Mouse (Mus musculus) T-helper 1 cell (primary cell): ENCODE measurements at regions not wholly inside any gene's neighbourhood (a gene's known extent, or its start where the extent isn't known, plus 50 kb on each side); places are given as distances from the start of the nearest gene placed in this dataset.

Experiments
- in situ Hi-C: fragments of 300-600 bp; cut with MboI, MseI; formaldehyde crosslinking; loops from one replicate; pipeline ENCODE4 v1.15.1; 2025; ENCODE audit warnings: high pct_unique_total_duplicates

DNA sequence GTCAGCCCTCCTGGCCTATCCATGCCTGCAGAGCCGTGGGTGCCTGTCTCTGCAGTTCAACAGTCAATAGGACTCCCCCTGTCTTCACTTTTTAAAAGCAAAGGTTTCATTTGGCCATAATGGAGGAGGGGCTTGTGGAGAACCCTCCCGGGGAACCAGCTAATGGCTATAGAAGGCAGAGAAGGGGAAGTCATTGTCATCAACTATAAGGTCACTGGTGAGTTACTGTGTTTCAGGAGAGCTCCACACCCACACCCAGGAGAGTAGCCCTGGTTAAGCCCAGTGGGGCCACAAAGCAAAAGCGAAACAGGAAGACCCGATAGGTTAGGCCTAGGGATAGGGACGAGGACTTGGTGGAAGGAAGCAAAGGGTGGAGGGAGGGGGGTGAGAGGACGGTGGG, 141.5 kb upstream of the Zfp703 start:
- in situ Hi-C loops: no loop called here

DNA sequence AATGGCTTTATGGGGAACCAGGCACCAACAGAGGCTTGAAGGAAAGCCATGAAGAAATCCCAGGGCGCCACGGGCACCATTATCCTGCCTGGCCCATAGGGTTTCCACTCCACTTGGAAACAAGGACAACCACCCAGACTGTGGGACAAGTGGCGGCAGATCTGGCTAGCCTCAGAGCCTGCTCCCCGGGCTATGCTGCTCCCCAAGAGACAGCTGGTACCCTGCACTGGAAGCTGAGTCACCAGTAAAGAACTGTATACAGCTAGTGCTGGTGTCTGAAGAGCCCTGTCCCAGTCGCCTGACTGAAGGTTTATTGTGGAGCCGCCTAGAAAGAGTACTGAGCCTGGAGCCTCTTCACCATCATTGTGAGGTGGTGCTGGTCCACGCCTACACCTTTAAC, 140.6 kb upstream of the Zfp703 start:
- in situ Hi-C loops: no loop called here

DNA sequence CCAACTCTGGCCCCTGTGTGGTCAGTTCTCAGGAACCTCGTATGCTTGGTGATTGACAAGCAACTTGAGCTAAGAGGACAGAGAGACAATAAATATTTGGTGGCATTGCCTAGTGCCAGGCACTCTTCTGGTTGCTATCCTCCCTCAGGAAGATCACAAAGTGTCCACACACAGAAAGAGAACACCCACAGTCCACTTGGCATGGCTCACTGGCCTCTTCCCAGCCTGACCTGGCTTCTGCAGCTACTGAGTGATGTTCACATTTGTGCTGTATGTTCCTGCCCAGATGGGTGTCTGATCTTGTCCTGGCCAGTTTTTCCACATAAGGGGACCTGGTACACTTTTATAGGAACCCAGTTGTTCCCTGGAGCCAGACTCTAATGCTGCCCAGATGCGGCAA, 136.8 kb upstream of the Zfp703 start:
- in situ Hi-C loops: no loop called here

DNA sequence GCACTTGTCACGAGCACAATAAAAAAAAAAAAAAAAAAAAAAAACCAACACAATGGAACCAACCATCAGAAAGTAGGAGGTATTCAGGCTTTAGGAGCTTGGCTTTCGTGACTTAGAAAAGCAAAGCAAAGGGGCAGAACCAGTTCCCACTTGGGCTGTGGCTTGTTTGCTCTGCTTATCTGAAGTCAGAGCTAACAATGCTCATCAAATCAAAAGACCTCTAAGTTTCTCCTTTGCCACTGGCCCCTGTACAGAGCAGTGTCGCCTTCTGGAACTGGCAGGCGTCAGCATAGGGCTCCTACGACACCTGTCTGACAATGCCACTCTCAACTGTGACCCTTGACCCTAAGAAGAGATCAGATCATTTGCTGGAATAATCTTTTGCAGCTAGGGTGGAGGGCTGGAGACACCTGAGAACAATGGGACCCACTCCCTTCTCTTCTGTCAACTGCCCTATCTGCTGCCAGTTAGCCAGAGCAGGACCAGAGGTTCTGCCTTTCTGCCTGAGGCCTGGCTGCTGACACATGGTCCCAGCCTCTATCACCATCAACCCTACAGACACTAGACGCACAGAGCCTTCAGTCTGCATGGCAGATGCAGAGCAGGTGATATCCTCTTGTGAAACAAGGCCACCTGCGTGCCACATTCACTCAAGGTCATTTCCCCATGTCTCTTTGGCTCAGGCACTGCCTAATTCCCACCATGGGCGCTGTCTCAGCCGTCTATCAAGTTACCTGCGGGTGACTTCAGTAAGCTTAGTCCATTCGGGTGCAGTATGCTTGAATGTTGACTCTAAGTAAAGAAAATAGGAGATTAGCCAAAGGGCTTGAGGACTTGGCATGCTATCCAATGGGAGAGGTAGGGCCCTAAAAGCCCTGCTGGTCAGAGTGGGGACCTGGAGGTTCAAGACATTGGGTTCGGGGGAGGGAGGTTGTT, 136.1 kb upstream of the Zfp703 start:
- in situ Hi-C loops: no loop called here

DNA sequence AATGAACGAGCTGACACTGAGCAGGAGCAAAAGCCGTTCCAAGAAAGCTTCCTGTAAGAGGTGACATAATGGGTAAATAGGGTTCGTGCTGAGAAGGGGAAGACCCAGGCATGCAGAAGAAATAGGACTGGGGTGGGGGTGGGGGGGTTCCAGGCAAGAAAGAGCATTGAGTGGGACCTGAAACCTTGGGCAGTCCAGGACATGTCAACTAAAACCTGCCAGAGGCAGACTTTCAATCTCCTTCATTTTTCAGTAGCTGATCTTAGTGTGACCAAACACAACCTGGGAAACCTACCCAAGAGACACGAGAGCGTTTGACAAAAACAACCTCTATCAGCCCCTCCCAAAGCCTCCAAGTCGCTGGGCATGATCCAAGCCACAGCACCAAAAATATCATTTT, 133.4 kb upstream of the Zfp703 start:
- in situ Hi-C loops: no loop called here

DNA sequence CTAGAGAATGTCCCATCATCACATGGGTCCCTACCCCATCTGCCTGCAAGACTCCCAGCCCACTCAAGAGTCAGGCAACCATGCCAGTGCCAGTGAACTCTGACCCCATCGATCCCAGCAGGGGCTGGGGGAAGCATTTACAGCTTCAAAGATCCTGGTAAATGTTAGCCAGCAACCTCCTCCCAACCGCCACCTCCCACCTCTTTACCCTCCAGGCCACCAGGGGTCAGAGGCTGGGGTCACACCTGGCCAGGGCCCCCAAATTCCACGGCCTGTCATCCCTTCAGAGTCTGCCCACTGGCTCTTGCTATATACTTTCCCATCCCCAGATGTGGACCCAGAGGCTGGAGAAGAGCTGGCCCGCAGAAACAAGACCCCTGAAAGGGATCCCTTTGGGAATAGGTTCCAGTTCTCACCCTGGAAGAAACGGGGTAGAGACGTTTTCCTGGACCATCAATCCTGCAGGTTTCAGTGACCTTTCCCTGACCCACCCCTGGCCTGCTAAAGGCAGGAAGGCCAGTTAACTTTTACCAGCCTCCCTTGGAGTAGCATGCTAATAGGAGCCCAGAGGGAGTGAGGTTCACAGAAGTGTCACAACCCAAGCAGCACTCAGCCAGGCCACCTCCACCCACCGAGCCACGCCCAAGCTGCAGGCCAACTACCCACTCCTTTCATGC, 132.9 kb upstream of the Zfp703 start:
- in situ Hi-C loops: no loop called here

DNA sequence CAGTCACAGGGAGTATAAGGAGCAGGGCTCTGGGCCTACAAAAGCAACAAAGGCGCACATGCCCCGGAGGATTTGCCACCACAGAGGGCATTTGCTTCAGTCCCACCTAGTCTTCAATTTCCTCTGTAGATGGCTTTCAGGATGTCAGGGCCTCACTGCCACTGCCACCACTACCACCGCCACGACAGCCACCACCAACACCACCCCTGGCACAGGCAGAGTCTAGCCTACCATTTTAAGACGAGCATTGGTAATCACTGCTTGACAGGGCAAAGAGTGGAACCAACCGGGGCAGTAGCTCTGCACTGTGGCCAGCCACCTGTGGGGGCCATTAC, 132.3 kb upstream of the Zfp703 start:
- in situ Hi-C loops: no loop called here

DNA sequence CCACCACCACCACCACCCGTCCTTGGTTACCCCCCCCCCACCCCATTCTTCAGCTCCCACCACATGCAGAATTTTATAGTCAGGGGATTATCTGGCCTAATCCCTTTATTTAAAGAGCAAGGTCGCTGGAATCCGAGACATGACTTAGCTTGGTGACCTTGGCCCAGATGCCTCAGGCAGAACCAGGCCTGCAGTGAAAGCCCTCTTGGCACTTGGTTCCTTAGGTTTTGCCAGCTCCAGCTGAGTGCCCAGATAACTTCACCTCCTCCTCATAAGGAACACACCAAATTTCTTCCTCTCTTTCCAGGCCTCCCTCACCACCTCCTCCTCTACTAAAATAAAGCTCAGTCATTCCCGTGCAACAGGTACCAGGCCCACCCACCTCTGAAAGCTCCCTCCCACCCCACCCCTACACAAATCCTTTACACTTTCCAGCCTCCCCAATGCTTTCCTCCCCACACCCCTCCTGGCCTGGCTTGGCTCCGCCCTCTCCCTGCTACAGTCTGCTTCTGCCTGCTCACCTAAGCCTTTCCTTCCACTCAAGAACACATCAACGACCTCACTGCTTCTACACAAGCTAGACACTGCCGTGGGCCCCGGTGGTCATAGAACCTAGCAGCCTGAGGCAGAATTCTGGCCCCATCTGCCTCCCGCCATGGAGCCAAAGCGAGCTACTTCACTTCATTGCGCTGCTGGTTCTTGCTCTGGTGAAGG, 131.5 kb upstream of the Zfp703 start:
- in situ Hi-C loops: no loop called here

DNA sequence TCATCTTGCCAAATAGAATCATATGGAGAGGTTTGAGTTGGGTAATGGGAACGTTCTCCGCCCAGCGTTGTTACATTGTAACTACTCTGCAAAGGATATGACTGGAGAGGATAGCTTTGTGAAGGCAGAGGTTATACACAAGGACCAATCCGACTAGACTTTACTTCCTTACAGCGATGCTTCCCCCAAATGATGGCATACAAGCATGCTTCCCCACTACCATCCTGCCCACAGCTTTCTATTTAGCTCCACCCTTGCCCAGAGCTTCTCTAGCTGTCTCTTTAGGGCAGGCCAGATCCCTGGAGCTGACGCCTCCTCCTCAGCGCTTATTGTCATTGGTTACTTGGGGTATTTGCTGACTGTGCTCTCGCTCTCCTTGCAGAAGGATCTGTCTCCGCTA, 130.1 kb upstream of the Zfp703 start:
- in situ Hi-C loops: no loop called here

DNA sequence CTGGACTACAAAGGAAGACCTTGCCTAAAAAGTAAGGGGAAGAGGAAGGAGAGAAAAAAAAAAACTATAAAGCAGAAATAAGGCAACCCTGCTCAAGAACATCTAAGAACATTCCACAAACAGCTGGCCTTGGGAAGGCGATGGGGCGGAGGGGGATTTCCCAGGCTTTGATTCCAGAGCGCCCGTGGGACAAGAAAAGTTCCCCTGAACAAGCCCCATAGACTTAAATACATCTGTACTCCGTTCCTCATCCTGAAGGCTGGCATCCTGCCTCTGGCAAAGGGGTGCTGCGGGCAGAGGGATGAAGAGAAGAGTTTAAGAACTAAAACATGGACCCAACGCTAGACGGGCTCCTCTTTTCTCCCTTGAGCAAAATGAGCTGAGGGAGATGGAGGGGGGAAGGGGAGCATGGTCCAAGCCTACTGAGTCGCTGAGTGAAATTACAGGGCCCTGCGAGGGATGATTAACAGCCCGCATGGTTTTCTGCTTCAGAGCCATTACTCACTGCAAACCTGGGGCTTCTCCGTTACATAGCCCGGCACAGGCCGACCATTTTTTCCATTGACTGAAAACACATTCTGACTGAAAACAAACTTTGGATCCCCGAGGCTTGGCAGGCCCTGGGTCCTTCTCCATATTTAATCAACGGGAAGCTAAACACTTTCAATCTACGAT, 128.9 kb upstream of the Zfp703 start:
- in situ Hi-C loops: no loop called here

DNA sequence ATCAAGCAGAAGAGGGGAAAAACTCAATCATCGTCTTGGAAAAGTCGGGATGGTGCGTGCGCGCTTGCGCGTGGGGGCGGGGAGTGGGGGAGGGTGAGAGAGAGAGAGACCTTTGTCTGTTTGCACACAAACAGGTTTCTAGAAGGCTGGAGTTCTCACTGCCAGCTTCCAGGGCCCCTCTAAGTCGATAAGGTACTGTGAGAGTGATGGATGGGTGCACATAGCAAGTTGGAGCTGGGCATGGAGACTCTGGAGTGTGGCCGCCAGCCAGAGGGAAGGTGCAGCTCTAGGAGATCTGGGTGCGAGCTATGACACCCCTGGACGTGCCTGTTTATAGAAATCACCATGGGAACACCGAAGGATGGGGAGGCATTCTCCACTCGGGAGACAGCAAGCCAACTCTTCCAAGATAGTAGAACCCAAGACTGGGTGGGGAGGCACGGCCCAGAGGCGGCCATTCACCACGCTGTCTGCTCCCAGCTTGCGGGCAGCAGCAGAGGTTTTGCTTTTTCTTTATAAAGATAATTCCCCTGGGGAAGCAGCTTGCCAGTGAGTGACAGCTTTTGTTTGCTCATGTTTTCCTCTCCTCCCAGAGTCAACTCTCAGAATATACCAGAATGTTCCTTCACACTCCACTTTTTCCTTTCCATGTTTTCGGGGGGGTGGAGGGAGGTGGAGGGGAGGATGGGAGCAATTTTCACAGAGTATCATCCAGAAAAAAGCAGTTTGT, 128.0 kb upstream of the Zfp703 start:
- in situ Hi-C loops: no loop called here

DNA sequence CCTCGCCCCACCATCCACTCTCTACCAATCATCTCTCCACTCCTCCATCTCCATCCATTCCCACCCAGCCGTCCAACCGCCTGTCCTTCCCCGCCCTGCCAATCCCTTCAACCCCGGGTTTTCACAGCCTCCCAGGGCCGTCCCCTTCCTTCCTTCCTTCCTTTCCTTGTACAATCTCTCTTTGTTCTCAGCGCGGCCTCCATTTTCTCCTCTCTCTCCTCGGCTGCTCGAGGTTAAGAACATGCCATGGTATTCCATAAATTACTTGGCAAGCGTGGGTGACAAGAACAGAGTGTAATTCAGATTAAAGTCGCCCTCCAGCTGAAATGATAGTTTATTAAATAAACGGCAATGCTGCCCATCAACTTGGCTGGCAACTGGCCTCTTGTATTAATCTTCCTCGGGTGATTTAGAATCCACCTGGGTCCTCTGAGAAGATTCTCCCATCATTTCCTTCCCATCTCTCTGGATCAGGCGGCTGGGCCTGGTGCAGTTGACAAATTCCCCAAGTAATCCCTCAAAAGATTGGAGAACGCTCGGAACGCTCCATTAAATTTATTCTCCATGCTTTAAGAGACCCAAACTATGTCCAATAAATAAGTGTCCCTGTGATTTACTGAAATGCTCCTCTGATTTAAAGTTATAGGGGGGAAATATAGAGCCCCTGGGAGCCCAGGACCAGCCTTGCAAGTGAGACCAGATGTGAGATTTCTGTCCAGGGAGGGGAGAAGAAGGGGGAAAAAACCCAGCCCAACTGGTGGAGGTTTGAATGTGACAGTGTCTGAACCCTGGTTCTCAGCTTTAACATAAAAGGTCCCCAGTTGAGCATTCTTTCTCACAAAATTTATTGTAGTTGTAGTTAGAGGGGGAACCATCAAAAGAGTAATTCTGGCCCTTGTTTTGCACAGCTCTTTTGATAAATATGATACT, 125.0 kb upstream of the Zfp703 start:
- in situ Hi-C loops: loop anchor here (10.0 kb wide), 1 partner anchor 443 kb away; no protein-coding TSS in a partner anchor

DNA sequence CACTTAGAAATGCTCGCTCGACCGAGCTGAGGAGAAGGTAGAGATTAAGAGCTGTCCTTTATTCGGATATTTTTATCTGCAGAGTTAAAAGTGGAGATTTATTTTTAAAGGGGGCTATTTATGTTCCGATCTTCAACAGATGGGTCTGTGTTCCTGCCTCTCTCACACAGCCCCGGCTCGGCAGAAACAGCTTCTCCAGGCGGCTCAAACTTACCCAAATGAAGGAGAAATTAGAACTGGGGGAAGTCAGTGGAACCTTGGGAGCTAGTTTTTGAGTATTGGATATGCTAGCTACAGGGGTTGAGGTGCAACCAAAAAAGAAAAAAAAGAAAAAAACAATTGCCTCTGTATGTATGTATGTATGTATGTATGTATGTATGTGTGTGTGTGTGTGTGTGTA, 124.2 kb upstream of the Zfp703 start:
- in situ Hi-C loops: loop anchor here (10.0 kb wide), 1 partner anchor 442 kb away; no protein-coding TSS in a partner anchor

DNA sequence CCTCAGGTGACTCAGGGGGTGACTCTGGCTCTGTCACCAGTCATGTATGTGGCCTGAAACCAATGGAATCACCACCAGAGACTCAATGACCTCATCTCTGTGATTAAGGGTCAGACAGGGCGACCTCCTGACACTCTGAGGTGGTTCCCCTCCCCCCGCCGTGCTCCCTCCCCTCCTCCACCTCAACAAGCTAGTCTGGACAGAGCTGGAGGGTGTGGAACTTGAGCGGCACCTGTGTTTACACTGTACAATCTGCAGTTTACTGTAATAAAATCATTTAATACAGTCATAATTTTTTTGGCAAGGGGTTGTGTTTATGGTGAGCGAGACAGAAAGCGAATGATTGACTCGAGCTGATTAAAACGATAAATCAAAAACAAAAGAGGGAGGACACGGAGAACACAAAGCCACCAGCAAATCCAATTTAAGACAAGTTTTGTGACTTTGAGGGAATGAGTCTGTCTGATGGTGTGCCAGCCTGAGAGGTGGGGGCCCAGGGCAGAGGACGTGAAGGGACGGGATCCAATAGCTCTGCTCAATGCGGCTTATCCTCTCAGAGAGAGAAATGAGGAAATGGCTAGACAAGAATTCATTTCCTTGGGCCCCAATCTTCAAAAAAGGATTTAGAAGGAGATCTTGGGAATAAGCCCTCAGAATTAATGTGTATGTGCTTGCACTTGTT, 122.4 kb upstream of the Zfp703 start:
- in situ Hi-C loops: loop anchor here (10.0 kb wide), 1 partner anchor 440 kb away; no protein-coding TSS in a partner anchor

DNA sequence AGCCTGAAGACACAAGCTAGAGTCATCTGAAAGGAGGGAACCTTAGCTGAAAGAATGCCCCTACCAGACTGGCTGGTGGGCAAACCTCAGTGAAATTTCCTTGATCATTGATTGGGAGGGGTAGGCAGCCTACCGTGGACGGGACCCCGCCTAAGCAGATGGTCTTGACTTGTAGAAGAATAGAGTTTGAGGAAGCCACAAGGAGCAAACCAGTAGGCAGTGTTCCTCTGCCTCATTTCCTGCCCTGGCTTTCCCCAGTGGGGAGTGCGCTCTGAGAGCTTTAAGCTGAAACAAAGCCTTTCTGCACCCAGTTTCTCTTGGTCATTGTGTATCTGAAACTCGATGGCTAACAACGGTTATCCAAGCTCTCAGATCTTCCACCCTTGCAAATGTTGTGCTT, 121.9 kb upstream of the Zfp703 start:
- in situ Hi-C loops: loop anchor here (10.0 kb wide), 1 partner anchor 440 kb away; no protein-coding TSS in a partner anchor

DNA sequence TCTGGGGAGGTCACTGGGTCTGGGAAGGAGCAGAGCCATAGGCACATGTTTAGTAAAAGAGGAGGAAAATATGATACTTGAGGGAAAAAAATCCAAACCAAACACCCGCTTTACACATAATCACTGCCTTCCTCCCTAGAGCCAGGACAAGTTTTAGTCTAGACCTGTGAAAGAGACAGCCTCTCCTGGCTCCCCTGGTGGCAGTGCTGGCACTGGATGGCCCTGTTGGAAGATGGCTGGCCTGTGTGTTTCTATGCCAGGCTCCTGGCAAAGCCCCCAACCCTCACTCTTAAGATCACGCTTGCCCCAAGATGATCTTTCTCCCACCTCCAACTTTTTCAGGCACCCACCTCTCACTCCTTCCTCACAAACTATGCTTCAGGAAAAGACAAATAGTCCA, 112.6 kb upstream of the Zfp703 start:
- in situ Hi-C loops: no loop called here

DNA sequence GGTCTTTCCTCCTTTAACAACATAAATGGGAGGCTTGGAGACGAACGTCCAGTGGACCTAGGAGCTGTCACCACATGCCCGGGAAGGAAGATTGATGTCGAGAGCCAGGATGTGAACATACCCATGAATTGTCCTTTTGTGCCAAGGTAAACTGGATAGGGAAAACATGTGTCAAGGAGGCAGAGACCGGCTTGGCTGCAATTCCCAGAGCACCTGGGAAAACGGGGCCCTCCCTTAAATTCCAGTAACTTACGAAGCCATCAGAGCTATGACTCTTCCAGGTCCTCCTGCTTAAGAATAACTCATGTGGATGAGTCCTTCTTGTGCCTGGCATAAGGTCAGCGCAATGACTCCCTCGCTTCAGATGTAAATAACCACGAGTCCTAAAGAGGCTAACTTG, 112.2 kb upstream of the Zfp703 start:
- in situ Hi-C loops: no loop called here

DNA sequence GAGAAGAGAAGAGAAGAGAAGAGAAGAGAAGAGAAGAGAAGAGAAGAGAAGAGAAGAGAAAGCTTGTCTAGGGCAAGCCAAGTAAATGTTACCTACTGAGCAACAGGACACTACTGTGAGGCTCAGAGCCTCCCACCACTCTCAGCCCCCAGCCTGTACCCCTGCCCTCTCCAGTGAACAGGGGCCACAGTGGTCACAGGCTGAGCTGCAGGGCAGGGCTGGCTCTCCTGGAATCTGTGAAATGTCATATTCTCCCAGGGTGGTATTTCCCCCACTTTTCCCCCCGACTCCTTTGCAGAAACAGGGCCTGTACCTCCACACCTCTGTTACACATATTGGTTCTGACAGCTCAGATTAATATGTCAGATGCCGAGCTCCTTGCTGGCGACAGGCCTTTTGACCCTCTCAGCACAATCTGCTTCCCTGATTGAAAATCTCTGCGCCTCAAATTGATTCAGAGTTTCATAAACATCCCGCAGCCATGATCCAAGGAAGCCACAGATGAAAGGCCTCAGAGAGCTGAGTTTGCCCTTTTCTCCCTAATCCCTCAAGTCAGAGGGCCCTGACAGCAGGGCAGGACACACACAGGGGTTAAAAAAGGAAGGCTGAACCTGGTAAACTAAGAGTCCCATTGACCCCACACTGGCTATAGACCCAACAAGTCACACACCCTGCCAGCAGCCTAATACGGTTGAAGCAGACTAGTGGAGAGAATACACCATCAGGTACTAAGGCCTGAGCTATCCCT, 108.8 kb upstream of the Zfp703 start:
- in situ Hi-C loops: no loop called here

DNA sequence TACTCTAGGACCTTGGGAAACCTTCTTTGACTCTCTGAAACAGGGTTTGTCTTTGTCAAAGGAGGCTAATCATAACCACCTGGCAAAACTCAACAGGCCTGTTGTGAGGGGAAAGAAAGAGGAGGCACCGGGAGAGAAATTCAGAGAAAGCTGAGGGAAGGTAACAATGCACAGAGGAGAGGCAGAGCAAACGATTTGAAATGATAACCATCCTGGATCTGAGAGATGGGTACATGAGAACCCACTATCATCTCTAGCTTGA, 108.3 kb upstream of the Zfp703 start:
- in situ Hi-C loops: no loop called here
